ENCODE assay signal across 17 mouse cellular contexts in genomic region chr17:45806430-45806829, GRCm38 (mm10).
DNase-seq lines count a peak whose midpoint lies in the region; ATAC-seq and TF ChIP-seq lines count a peak whose summit lies in the region.
"Had no signal": no experiment of that assay in that cellular context is flagged by ENCODE, and none has a peak within 500 bp of the region (broad histone marks: within the 10 kb centered on the region; RNA-seq: fewer than 3 reads in every experiment).

No protein-coding gene starts in this region.

- H3K27me3 ChIP-seq in intestine, embryonic 16.5 days (replicated peaks; ENCODE audit: control insufficient read depth, insufficient read depth, low read length), result 0 out of 2 replicates have a peak, but pooled peaks cover 3% of the 10 kb centered on the region
- peaks cover 9% of the 10 kb centered on the region; the same call in 1 of the 2 replicates for H3K27me3 ChIP-seq in intestine, postnatal 0 days (replicated peaks; ENCODE audit: control insufficient read depth, insufficient read depth, low read length)
- peaks cover 21% of the 10 kb centered on the region; the same call in 1 of the 2 replicates for H3K27me3 ChIP-seq in midbrain, embryonic 13.5 days
- peaks cover 6% of the 10 kb centered on the region; the same call in 1 of the 2 replicates for H3K27me3 ChIP-seq in midbrain, embryonic 14.5 days (ENCODE audit: control insufficient read depth, insufficient read depth, low read length)
- H3K27me3 ChIP-seq in embryonic facial prominence, embryonic 13.5 days, result peaks cover 20% of the 10 kb centered on the region
- H3K27me3 ChIP-seq in thymus, adult 2 months (ENCODE audit: control insufficient read depth, insufficient read depth, low read length), result no peaks in the 10 kb centered on the region; the same call in 1 of the 2 replicates

- H3K4me2 ChIP-seq in intestine, embryonic 16.5 days (ENCODE audit: low read depth, low read length), result no peak overlapping the region
- H3K4me2 ChIP-seq in intestine, postnatal 0 days (replicated peaks; ENCODE audit: low read depth), result no peak overlapping the region
- no peak overlapping the region for H3K4me2 ChIP-seq in midbrain, embryonic 13.5 days (replicated peaks)
- no peak overlapping the region for H3K4me2 ChIP-seq in midbrain, embryonic 14.5 days (ENCODE audit: low read length)
- H3K4me2 ChIP-seq in embryonic facial prominence, embryonic 13.5 days, result no peak overlapping the region

- H3K9me3 ChIP-seq in intestine, embryonic 16.5 days (ENCODE audit: control insufficient read depth, low read length), result no peaks in the 10 kb centered on the region
- no peaks in the 10 kb centered on the region for H3K9me3 ChIP-seq in intestine, postnatal 0 days (ENCODE audit: control insufficient read depth)
- no peaks in the 10 kb centered on the region for H3K9me3 ChIP-seq in midbrain, embryonic 13.5 days
- H3K9me3 ChIP-seq in midbrain, embryonic 14.5 days (ENCODE audit: control insufficient read depth, low read length), result no peaks in the 10 kb centered on the region
- H3K9me3 ChIP-seq in embryonic facial prominence, embryonic 13.5 days, result no peaks in the 10 kb centered on the region
- H3K9me3 ChIP-seq: heart, embryonic 10.5 days; intestine, embryonic 15.5 days; lung, embryonic 15.5 days had no signal

- H3K4me1 ChIP-seq in intestine, embryonic 16.5 days (ENCODE audit: control insufficient read depth, insufficient read depth, low read length), result peaks cover 24% of the 10 kb centered on the region
- H3K4me1 ChIP-seq in intestine, postnatal 0 days (replicated peaks; ENCODE audit: control insufficient read depth, insufficient read depth, low read length), result no peaks in the 10 kb centered on the region
- peaks cover 29% of the 10 kb centered on the region for H3K4me1 ChIP-seq in midbrain, embryonic 13.5 days (replicated peaks)
- H3K4me1 ChIP-seq in midbrain, embryonic 14.5 days (ENCODE audit: control insufficient read depth, insufficient read depth, low read length), result peaks cover 7% of the 10 kb centered on the region; the same call in 1 of the 2 replicates
- peaks cover 32% of the 10 kb centered on the region for H3K4me1 ChIP-seq in embryonic facial prominence, embryonic 13.5 days
- 0 out of 2 replicates have a peak, but pooled peaks cover 3% of the 10 kb centered on the region for H3K4me1 ChIP-seq in thymus, adult 2 months (replicated peaks; ENCODE audit: control insufficient read depth, insufficient read depth, low read length)

- DNase-seq in midbrain, embryonic 14.5 days, result no peak
- DNase-seq in thymus, adult 2 months, result no peak
- no peak for DNase-seq in heart, adult 11 months
- DNase-seq: adrenal gland, postnatal 36 days; cerebellum, postnatal 36 days; gastrocnemius, postnatal 10 days; liver; thymus, postnatal 4 days had no signal

- no peaks in the 10 kb centered on the region for H3K36me3 ChIP-seq in intestine, embryonic 16.5 days (ENCODE audit: control insufficient read depth, insufficient read depth, low read length)
- no peaks in the 10 kb centered on the region for H3K36me3 ChIP-seq in intestine, postnatal 0 days (ENCODE audit: control insufficient read depth, insufficient read depth)
- no peaks in the 10 kb centered on the region for H3K36me3 ChIP-seq in midbrain, embryonic 13.5 days
- H3K36me3 ChIP-seq in midbrain, embryonic 14.5 days (ENCODE audit: control insufficient read depth, insufficient read depth, low read length), result no peaks in the 10 kb centered on the region
- no peaks in the 10 kb centered on the region for H3K36me3 ChIP-seq in embryonic facial prominence, embryonic 13.5 days
- H3K36me3 ChIP-seq in thymus, adult 2 months (ENCODE audit: control insufficient read depth, insufficient read depth, low read length), result no peaks in the 10 kb centered on the region
- H3K36me3 ChIP-seq: heart, embryonic 10.5 days; intestine, embryonic 15.5 days; lung, embryonic 15.5 days had no signal

- TF ChIP-seq POLR2A in thymus, adult 2 months (IDR thresholded peaks at IDR 0.05; ENCODE audit: control insufficient read depth, extremely low read depth, insufficient read depth, low read length, poor library complexity), result no peak

- 59% methylated on average over 5 of the region's 5 CpGs for WGBS in intestine, embryonic 16.5 days
- whole genome bisulfite sequencing in intestine, postnatal 0 days, result 81% methylated on average over 5 of the region's 5 CpGs
- 56% methylated on average over 5 of the region's 5 CpGs for WGBS in midbrain, embryonic 13.5 days
- WGBS in midbrain, embryonic 14.5 days, result 56% methylated on average over 5 of the region's 5 CpGs
- WGBS in embryonic facial prominence, embryonic 13.5 days, result 16% methylated on average over 5 of the region's 5 CpGs
- 80% methylated on average over 5 of the region's 5 CpGs for WGBS in thymus, adult 2 months

- ATAC-seq in intestine, embryonic 16.5 days, result no peak
- no peak for ATAC-seq in intestine, postnatal 0 days
- no peak for ATAC-seq in midbrain, embryonic 13.5 days
- no peak for ATAC-seq in midbrain, embryonic 14.5 days (ENCODE audit: low FRiP score, low TSS enrichment)
- ATAC-seq in embryonic facial prominence, embryonic 13.5 days (ENCODE audit: insufficient number of reproducible peaks, insufficient read depth, low FRiP score, low TSS enrichment, low read depth), result no peak
- ATAC-seq: activated CD4-positive, CD25-positive, alpha-beta regulatory T cell, adult 4 months had no signal

- H3K4me3 ChIP-seq in intestine, embryonic 16.5 days (ENCODE audit: low read length), result no peak overlapping the region
- H3K4me3 ChIP-seq in intestine, postnatal 0 days (ENCODE audit: low read depth, low read length), result no peak overlapping the region
- no peak overlapping the region for H3K4me3 ChIP-seq in midbrain, embryonic 13.5 days (replicated peaks)
- no peak overlapping the region for H3K4me3 ChIP-seq in midbrain, embryonic 14.5 days (replicated peaks; ENCODE audit: low read depth, low read length)
- H3K4me3 ChIP-seq in embryonic facial prominence, embryonic 13.5 days, result no peak overlapping the region
- no peak overlapping the region for H3K4me3 ChIP-seq in thymus, adult 2 months (ENCODE audit: control insufficient read depth, insufficient read depth, low read length)
- H3K4me3 ChIP-seq: intestine, embryonic 15.5 days; lung, embryonic 15.5 days had no signal

- H3K9ac ChIP-seq in intestine, embryonic 16.5 days (ENCODE audit: low read depth, low read length), result 0 out of 2 replicates have a peak overlapping the region, but pooled peaks have one; percentile 19
- H3K9ac ChIP-seq in intestine, postnatal 0 days (ENCODE audit: low read depth, low read length), result no peak overlapping the region
- H3K9ac ChIP-seq in midbrain, embryonic 13.5 days (replicated peaks), result no peak overlapping the region
- H3K9ac ChIP-seq in midbrain, embryonic 14.5 days (replicated peaks; ENCODE audit: low read length), result no peak overlapping the region
- no peak overlapping the region for H3K9ac ChIP-seq in embryonic facial prominence, embryonic 13.5 days
- H3K9ac ChIP-seq: intestine, embryonic 15.5 days; lung, embryonic 15.5 days had no signal

- no peak overlapping the region for H3K27ac ChIP-seq in intestine, embryonic 16.5 days (ENCODE audit: low read length)
- no peak overlapping the region for H3K27ac ChIP-seq in intestine, postnatal 0 days (ENCODE audit: low read depth, low read length)
- 0 out of 2 replicates have a peak overlapping the region, but pooled peaks have one; percentile 30 for H3K27ac ChIP-seq in midbrain, embryonic 13.5 days
- H3K27ac ChIP-seq in midbrain, embryonic 14.5 days (replicated peaks; ENCODE audit: low read depth, low read length), result no peak overlapping the region
- H3K27ac ChIP-seq in embryonic facial prominence, embryonic 13.5 days, result peak overlapping the region; percentile 58; the same call in 1 of the 2 replicates
- H3K27ac ChIP-seq in thymus, adult 2 months (ENCODE audit: control insufficient read depth, insufficient read depth, low read length), result no peak overlapping the region
- H3K27ac ChIP-seq: intestine, embryonic 15.5 days; stomach, postnatal 0 days had no signal

- TF ChIP-seq CTCF in intestine, postnatal 0 days (IDR thresholded peaks at IDR 0.05; ENCODE audit: low read depth), result no peak
- no peak for TF ChIP-seq CTCF in thymus, adult 2 months (IDR thresholded peaks at IDR 0.05; ENCODE audit: borderline replicate concordance, control insufficient read depth, extremely low read depth, insufficient read depth, low read length, poor library complexity)

Comparison
In these comparisons a context has a peak if more than half of its experiments do, and no peak if none do; other contexts are left out.
1. H3K27ac ChIP-seq: peak in midbrain, embryonic 13.5 days (single experiment) and embryonic facial prominence, embryonic 13.5 days (single experiment); none in intestine, embryonic 16.5 days (single experiment), intestine, postnatal 0 days (single experiment), midbrain, embryonic 14.5 days (single experiment) and thymus, adult 2 months (single experiment).